Mouse (Mus musculus) spleen, postnatal 36 days (tissue): ENCODE measurements at regions not wholly inside any gene's neighbourhood (a gene's known extent, or its start where the extent isn't known, plus 50 kb on each side); places are given as distances from the start of the nearest gene placed in this dataset.

Experiments used
- DNase-seq, 2 experiments: peaks; one replicate each; pipeline ENCODE4 v3.0.0; 2022; ENCODE audit warnings: low spot score in 2 of 2, mixed read lengths in 1 of 2

DNA sequence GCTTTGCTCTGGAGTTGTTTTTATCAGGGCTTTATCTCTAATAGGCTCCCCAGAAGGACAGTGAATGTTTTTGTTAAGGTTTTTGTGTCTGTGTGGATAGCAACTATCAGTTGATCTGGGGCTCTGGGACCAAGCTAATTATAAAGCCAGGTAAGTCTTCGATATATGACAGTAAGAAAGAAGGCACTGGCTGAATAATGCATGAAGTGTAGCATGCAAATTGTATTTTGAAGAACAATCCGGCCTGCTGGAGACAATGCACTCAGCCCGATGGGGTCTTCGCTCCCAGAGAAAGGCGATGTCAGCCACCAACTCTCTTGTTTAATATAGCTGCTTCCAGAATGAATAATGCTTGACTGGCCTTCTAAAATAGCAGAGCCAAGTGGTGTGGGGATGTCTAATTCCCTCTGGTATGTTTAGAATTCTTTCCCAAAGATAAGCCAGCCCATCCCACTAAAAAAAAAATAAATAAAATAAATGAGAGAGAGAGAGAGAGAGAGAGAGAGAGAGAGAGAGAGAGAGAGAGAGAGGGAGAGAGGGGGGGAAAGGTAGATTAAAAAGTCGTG is 68.6 kb downstream of the Dad1 start:
- no peak for DNase-seq

DNA sequence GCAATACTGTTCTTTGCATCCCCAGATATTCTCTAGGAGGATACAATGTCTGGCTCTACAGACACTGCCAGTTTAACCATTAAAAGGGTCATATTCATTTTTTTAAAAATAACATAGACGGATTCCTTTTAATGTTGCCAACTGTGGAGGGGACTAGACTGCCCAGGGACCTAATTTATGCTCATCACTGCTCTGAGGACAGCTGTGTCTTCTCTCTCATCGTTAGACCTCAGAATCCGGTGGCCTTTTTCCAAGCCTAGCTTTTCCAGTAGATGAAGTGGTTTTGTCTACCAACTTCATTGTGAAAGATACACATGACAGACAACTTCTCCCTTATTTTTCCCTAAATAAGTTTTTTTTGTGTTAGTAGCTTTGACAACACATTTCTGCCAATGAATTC is 70.0 kb downstream of the Dad1 start:
- DNase-seq = no peak

DNA sequence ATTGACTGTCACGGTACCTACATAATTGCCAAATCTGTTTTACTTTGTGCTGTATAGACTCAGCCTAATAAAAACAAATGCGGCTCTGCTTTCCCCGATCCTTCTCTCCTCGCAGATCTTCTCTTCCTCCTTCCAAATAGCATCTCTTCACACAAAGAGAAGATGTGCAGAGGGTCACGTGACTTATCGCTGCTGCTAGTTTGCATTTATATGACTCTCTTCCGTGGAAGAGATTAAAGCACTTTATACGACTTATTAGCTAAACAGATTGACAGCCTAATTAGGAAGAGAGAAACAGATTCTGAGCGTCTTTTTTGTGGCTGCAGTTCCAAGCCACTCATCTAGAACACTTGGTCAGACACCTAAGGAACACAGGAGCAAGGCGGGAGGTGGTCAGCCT is 71.1 kb downstream of the Dad1 start:
- no peak for DNase-seq

DNA sequence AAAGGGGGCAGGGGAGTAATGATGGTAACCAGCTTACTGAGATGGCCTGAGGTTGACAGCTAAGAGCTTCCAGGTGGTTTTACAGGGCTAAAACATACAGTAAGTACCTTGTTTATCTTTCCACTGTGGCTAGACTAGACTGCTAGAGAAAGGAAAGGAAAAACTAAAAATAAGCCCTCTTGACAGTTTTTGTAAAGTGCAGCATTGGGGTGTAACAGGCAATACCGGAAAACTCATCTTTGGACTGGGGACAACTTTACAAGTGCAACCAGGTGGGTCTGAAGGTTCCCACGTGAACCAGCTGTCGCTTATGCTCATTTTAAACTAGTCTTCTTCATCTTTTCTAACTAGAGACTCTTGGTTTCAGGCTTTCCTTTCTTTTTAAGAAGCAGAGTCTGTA is 72.6 kb downstream of the Dad1 start:
- no peak for DNase-seq

DNA sequence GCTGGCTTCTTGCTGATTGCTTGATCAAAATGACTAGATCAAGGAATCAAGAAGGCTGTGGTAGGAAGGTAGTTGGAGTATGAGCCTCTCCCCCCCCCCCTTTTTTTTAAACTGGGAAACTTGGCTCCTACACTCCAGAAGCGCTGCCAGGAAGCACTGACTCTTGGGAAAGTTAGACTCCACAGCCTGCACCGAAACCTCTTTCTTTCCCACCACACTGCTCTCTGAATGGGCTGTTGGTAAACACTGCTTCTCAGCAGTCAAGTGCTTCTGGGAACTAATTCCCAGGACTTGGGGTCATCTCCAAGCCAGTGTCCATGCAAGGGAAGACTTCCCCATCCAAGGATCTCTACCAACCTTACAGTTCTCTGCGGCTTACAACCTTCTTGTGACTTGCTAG is 73.2 kb downstream of the Dad1 start:
- DNase-seq = no peak

DNA sequence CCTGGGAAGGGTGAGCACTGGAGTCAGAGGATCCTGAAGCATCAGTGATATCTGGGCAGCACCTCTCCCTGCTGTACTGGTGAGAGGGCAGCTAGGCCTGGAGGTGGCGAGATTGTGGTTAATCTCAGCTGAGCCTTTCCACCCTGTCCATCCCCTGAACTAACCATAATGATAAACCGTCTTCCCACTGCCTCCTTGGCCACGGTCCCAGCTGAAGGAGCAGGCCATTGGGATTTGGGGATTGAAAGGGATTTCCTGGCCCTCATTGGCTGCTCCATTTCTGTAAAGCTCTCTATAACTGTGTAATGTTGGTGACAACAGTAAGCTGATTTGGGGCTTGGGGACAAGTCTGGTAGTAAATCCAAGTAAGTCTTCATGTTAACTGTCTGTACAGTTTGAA is 73.6 kb downstream of the Dad1 start:
- no peak for DNase-seq

DNA sequence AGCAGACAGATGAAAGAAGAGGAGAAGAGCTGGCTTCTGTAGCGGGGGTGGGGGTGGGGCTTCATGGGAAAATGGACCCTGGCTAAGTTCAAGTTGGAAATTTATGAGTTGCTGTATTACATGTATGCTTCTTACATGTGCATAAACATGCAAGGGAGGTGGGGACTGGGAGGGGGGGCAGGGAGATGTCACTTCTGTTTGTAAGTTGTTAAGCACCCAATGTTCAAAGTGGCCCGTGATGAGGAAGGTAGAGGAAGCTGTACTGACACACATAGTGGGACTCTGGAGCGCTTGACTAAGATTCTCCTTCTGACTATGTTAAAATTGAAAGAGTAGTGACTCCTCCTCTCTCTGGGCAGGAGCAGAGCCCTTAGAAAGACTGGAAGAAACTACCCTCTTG is 75.0 kb downstream of the Dad1 start:
- no peak for DNase-seq

DNA sequence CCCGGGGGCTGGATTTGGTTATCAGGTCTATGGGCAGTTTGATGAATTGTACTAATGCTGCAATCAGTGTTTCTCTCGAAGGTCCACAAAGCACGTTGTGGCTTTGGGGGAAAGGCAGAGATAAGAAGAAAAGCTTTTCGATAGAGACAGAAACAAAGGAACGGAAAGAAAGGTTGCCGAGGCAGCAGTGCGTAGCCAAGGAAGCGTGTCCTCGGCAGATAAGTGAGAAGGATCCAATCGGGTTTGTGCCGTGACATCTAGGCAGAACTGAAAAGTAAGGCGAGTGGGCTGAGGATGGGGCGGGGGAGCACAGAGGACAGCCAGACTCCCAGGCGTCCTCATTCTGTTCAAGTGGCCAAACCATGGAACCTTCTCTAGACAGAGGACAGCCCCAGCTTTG is 77.4 kb downstream of the Dad1 start:
- DNase-seq = no peak

DNA sequence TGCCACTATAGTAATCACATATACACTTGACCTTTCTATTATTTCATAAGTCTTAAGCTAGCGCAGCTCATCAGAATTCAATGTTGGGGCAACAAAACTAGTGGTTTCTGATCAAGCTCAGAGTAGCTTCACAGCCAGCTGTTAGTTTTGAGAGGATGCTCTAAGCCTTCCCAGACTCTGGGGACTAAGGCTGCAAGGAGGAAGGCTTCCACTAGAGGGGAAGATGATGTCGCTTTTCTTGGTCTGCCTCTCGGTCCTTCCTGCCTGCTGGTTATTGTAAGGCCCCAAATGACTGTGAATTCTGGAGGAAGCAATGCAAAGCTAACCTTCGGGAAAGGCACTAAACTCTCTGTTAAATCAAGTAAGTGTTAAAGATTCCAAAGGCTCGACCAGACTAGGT is 78.4 kb downstream of the Dad1 start:
- DNase-seq = no peak

DNA sequence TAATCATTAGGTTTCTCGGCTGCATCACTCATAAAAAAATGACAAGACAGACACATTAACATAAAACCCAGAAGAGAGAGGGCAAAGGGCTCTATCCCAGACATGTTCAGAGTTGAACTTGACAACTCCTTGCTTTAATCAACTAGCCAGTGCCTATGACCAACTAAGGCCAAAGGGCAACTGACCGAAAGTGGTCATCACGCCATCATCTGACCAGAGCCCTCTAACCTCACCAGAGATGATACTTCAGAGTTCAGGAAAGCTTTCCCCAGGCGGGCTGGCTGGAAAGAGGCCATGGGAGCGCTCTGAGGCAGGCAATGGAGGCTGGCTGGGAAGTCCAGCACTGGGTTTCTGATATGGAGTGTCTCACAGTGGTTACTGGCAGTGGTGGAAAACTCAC is 80.6 kb downstream of the Dad1 start:
- DNase-seq = no peak

DNA sequence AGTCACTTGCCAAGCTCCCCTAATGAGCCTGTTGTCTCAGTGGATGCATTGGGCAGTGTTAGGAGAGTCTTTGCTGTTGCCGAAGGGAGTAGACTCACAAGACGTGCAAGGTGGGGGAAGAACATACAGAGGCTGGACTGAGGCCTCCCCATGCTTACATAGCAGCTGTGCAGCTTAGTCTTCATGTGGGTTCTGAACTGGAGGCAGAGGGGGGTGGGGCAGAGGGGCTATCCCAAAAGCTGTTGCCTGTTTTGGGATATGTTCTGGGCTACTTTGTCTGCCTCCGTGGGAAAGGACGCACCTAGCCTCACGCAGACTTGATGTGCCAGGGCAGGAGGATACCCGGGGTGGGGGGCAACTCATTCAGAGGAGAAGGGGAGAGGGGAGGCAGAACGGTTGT is 84.7 kb downstream of the Dad1 start:
- no peak for DNase-seq

DNA sequence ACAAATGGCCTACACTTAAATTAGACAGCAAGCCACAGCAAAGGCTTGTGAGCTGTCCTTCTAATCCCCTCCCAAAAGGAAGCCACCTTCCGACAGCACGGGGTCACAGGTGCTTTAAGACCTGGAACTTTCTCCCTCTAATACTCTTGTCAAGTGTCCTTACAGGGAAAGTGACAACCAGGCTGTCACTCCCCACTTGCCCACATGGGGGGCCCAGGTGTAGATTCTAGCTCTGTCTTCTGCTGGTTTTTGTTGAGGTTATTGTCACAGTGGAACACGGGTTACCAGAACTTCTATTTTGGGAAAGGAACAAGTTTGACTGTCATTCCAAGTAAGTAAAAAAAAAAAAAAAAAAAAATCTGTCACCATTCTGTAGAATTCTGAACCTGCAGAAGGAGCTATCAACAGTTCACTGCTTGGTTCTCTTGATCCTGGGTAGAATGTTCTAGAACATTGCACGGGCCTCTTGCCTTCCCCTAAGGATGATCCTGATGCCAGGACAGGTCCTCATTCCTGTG is 85.4 kb downstream of the Dad1 start:
- DNase-seq = no peak

DNA sequence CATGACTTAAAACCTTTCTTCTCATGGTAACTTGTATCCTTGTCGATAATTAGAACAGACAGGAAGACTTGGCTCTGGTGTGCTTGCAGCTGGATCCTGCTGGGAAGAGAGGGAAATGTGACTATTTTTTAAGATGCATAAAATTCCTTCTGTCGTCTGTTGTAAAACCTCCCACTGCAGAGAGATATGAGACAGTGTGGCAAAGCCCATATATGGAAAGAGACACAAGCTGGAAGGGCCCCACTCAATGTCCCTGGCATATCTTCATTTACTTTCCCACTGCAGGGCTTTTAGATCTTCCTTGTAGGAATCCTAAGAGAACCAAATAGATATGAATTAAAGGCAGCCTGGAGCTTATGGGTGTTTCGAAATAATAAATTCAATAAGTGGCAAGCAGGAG is 87.8 kb downstream of the Dad1 start:
- no peak for DNase-seq

DNA sequence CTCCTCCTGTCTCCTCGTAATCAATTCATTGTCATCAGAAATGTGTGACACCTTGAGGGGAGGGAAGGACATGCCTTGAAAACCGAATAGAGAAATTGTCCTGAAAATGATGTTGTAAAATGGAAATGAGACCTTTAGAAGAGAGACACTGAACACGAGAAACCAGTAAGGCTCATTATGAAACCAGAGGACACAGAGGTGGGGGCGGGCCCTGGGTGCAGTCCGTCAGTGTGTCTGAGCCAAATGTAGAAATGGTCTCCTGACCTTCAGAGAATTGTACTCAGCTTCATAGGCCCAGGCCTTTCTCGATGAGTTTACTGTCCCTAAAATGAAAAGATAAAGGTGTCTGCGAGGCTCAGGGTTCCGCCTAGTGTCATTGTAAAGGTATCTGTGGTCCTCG is 89.0 kb downstream of the Dad1 start:
- no peak for DNase-seq

DNA sequence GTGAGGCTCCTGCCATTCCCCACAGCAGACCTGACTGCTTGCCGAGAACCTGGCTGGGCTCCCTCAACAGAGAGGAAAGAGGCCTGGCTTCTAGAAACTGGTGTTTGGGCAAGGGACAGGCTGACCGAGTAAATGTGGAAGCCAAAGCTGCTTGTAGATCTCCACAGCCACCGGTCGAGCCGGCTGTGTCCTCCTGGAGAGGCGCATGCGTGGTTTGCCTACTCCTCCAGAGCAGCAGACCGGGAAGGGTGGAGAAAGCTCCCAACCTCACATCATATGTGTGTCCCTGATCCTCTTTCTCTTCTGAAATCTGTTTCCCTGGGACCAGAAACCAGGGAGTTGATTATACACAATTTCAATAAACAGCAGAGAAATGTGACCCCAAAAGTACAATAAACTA is 92.0 kb downstream of the Dad1 start:
- no peak for DNase-seq

DNA sequence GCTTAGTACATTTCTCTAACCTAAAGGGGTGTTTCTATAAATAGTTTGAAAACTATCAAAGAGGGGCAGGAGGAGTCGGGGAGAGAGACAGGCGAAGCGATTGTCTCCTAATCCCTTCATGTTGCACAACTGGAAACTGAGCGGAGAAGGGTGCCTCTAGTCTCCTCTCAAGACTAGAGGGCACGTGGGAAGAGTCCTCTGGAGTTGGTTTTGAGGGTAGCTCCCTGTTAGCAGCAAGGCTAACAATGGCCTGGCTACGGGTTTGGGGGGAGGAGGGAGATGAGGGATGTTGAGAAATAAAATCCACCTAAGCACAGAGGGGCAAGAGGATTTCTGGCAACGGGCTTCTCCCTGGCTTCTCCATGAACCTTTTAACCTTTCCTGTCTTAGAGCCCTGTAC is 92.7 kb downstream of the Dad1 start:
- no peak for DNase-seq

DNA sequence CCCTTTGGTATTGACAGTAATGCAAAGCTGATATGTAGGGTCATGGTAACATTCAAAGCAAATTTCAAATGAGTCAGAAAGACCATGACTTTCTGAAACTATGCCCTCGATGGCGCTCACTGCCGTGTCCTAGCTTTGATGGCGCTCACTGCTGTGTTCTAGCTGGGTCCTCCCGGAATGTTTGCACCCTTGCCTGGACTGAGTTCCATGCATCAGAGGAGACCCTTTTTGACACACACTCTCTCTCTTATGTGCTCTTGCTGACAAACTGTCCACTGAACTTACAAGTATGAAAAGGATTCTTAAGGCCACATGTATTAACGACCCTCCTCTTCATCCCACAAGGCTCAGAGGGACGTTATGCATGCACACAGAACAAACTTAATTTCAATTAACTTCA is 94.1 kb downstream of the Dad1 start:
- no peak for DNase-seq

DNA sequence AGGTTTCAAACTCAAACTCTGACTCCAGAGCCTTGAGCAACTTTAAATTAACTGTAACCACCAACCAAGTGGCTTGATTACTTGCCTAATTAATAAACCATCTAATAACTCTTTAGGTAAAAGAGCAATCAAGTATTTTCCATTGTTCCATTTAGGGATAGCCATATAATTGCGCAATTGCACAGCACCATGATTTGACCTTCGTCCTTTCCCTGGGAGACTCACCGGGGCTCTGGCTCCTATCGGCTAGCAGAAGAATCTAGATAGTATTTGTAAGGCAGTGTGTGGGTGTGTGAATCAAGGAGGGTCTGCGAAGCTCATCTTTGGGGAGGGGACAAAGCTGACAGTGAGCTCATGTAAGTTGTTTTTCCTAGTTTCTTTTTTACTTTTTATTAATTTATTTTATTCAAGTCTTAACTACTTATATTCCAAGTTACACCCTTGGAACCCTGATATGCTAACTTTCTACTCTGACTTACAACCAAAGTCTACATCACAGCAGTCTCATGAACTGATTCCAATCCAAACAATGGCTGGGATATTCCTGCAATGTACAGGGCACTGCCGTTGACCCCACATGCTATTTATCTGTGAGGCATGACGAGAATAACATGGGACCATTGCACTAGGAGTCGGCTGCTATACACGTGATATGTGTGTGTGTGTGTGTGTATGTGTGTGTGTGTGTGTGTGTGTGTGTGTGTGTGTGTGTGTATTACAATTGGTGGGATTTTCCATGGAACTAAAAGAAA is 95.5 kb downstream of the Dad1 start:
- no peak for DNase-seq

DNA sequence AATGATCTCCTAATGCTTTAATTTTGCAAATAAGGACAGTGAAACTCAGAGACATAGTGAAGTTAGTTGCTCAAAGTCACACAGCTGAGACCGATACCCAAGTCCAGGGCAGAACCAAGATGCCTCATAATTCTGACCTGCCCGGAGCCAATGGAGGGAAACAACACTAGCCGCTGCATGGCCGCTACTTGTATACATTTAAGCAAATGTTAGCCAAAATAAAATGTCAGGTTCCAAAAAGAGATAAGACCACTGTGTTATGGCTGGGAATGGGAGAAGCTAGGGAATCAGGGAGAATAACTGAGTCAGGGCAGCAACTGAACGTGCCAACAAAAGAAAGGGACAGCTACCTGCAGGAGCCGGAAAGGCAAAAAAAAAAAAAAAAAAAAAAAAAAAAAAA is 97.4 kb downstream of the Dad1 start:
- DNase-seq = no peak

DNA sequence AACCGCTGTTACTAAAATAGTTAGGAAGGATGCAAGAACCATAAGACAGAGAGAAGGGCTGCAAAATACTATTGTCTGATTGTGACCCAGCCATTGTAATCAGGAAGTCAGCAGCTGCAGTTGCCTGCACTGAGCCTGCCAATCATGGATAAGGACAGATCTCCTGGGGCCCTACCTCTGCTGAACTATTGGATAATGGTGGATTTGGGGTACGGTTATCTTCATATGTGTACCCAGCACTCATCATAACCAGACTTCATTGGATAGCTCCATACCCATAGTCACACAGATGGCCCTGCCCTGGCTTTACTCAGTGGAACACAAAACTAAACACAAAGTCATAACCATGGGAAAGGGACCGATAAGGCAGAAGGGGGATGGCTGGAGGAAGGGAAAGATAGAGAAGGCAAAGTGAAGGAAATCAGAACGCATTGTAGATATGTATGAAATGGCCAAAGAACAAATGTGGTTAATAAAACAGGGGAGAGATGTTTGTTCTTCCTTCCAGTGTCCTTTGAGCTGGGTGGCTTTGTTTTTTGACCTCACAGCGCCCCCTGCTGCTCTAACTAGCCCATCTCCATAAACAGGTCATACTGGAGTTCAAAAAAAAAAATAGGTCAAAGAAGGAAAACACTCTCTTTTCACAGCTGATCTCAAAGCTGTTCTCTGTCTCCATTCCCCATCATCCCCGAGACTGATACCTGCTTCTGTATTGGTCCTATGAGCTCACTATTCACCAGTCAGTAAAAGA is 101.2 kb downstream of the Dad1 start:
- peak; percentile 48 to 62 for DNase-seq

DNA sequence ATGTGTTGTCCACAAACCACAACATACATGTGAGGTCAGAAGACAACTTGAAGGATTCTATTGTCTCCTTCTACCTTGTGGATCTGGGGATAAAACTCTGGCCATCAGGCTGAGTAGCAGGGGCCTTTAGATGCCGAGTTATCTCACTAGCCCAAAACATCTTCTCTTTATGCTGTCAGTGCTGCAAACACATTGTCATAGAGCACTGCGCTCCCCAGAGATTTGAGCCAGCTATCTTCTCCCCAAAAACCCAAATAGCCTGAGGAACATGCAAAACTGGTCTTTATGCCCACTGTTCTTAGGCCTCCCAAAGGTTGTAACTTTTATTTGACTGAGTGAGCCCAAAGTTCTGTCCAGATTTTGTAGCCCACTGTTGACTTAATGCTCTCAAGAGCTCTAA is 102.0 kb downstream of the Dad1 start:
- no peak for DNase-seq

DNA sequence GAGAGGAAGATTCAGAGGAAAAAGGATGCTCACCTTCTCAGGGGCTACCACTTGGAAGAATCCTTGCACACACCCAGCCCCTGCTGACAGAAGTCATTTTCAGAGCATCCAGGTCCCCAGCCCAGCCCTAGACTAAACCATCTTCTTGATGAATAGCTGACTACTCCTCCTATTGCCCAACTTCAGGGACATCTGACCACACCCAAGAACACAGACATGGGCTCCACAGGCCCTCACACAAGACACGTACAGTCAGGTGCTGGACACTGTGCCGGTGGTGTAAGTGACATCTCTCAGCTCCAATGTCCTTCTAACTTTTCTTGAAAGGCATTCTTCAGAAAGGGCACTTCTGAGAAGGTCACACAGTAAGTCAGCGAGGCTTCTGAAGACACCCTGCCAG is 102.6 kb downstream of the Dad1 start:
- no peak for DNase-seq

DNA sequence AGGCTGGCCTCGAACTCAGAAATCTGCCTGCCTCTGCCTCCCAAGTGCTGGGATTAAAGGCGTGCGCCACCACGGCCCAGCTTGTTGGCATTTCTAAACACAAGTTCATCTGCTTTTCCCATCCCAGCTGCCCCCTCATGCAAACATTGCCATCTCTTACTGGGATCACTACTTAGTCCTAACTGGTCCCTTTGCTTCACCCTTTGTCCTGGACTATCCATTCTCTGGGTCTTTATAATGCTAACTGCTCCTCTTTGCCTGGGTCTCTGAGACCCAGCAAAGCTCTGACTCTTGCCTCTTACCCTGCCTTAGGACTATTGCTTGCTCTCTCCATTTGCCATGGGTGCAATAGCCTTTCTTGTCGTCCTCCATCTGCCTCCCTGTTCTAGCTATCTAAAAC is 103.7 kb downstream of the Dad1 start:
- no peak for DNase-seq
